Mouse (Mus musculus) olfactory bulb, adult 2 months (tissue): Measurements from ENCODE around the gene Myog.

Source experiments
- CTCF ChIP-seq: fragments of 200-500 bp; IDR thresholded peaks from 2 replicates; pipeline ENCODE4 v1.5.1; 2012; ENCODE audit warnings: low read depth, mild to moderate bottlenecking, low read length, moderate library complexity; ENCODE audit not compliant: insufficient read depth
- POLR2A ChIP-seq: fragments of 200-500 bp; IDR thresholded peaks from 2 replicates; pipeline ENCODE4 v1.6.1; 2012; ENCODE audit warnings: mild to moderate bottlenecking, low read depth, low read length, moderate library complexity; ENCODE audit not compliant: insufficient read depth

- TF ChIP-seq CTCF (no peak), POLR2A (no peak)
These were observed 52.0 kb downstream of the Myog start for GRCm38 (mm10) chr1:134341641-134342277.
